Mouse (Mus musculus) kidney, adult 2 months (tissue): ENCODE data around the gene Gps1.

Experiments used
- CTCF ChIP-seq: fragments of 200-500 bp; conservative IDR thresholded peaks from 2 replicates; pipeline ENCODE4 v1.5.1; 2011; ENCODE audit warnings: low read depth, mild to moderate bottlenecking, control low read depth, low read length, moderate library complexity, mixed read lengths; ENCODE audit not compliant: insufficient read depth, insufficient read length
- POLR2A ChIP-seq: fragments of 200-500 bp; IDR thresholded peaks from one replicate; pipeline ENCODE4 v1.6.1; 2011; ENCODE audit warnings: low read depth, low read length, control low read depth

- no peak for TF ChIP-seq POLR2A
- no peak for TF ChIP-seq CTCF
These were observed 45.9 kb downstream of the Gps1 start for GRCm38 (mm10) chr11:120829757-120830532.
